Mouse (Mus musculus): ENCODE results near the gene Plekhn1. TPM values are rescaled to one million over a fixed set of nuclear protein-coding genes. Genes with fewer than 3 reads are reported as not detected.

Gene Plekhn1
- polyA plus RNA-seq (2015; fragmentation: Illumina TruSeq; extraction: RNeasy Lipid Tissue Mini Kit (QIAGEN cat#74804); ENCODE audit: low read depth, low replicate concordance), result 33.9 TPM

GRCm38 (mm10) chr4:156234701-156235213 is at the start of gene Plekhn1:
Plekhn1 (minus strand) TSS chr4:156234857.

GRCm38 (mm10) chr4:156255078-156255839 is 20.6 kb upstream of the Plekhn1 start, which contains the start of gene Samd11:
Samd11 (minus strand) TSS chr4:156255657.

GRCm38 (mm10) chr4:156235808-156236533 is 1.3 kb upstream of the Plekhn1 start, which contains the start of gene Noc2l:
Noc2l (plus strand) TSS chr4:156236010.

GRCm38 (mm10) chr4:156215649-156216048 is 19.0 kb downstream of the Plekhn1 start, which contains the start of gene Perm1:
Perm1 (plus strand) TSS chr4:156215868.

GRCm38 (mm10) chr4:156203001-156203412 is 31.6 kb downstream of the Plekhn1 start, which contains the start of gene AW011738:
AW011738 (plus strand) TSS chr4:156203304.

GRCm38 (mm10) chr4:156200623-156201475 is 33.8 kb downstream of the Plekhn1 start, which contains the start of gene Isg15:
Isg15 (minus strand) TSS chr4:156200818.

GRCm38 (mm10) chr4:156197131-156197828 is 37.4 kb downstream of the Plekhn1 start, which contains the start of gene Agrn:
Agrn (minus strand) TSS chr4:156197488.

Other genes with a start within 250 kb of the Plekhn1 start
- 10.9 TPM for gene B3galt6, start 242.2 kb downstream of the Plekhn1 start, polyA plus RNA-seq (2015; fragmentation: Illumina TruSeq; extraction: RNeasy Lipid Tissue Mini Kit (QIAGEN cat#74804); ENCODE audit: low read depth, low replicate concordance)
- gene Sdf4, start 242.0 kb downstream of the Plekhn1 start, polyA plus RNA-seq (2015; fragmentation: Illumina TruSeq; extraction: RNeasy Lipid Tissue Mini Kit (QIAGEN cat#74804); ENCODE audit: low read depth, low replicate concordance), result 237 TPM
- 2.8 TPM for gene Tnfrsf4, start 221.0 kb downstream of the Plekhn1 start, polyA plus RNA-seq (2015; fragmentation: Illumina TruSeq; extraction: RNeasy Lipid Tissue Mini Kit (QIAGEN cat#74804); ENCODE audit: low read depth, low replicate concordance)
- not detected for gene Tnfrsf18, start 208.7 kb downstream of the Plekhn1 start, polyA plus RNA-seq (2015; fragmentation: Illumina TruSeq; extraction: RNeasy Lipid Tissue Mini Kit (QIAGEN cat#74804); ENCODE audit: low read depth, low replicate concordance)
- gene Ttll10, start 175.4 kb downstream of the Plekhn1 start, polyA plus RNA-seq (2015; fragmentation: Illumina TruSeq; extraction: RNeasy Lipid Tissue Mini Kit (QIAGEN cat#74804); ENCODE audit: low read depth, low replicate concordance), result 0.48 TPM
- 20.4 TPM for gene 9430015G10Rik, start 124.9 kb downstream of the Plekhn1 start, polyA plus RNA-seq (2015; fragmentation: Illumina TruSeq; extraction: RNeasy Lipid Tissue Mini Kit (QIAGEN cat#74804); ENCODE audit: low read depth, low replicate concordance)
- gene Rnf223, start 104.3 kb downstream of the Plekhn1 start, polyA plus RNA-seq (2015; fragmentation: Illumina TruSeq; extraction: RNeasy Lipid Tissue Mini Kit (QIAGEN cat#74804); ENCODE audit: low read depth, low replicate concordance), result 0.34 TPM
- gene Agrn, start 37.4 kb downstream of the Plekhn1 start, polyA plus RNA-seq (2015; fragmentation: Illumina TruSeq; extraction: RNeasy Lipid Tissue Mini Kit (QIAGEN cat#74804); ENCODE audit: low read depth, low replicate concordance), result 94.5 TPM
- gene Isg15, start 34.0 kb downstream of the Plekhn1 start, polyA plus RNA-seq (2015; fragmentation: Illumina TruSeq; extraction: RNeasy Lipid Tissue Mini Kit (QIAGEN cat#74804); ENCODE audit: low read depth, low replicate concordance), result 6.3 TPM
- gene AW011738, start 31.6 kb downstream of the Plekhn1 start, polyA plus RNA-seq (2015; fragmentation: Illumina TruSeq; extraction: RNeasy Lipid Tissue Mini Kit (QIAGEN cat#74804); ENCODE audit: low read depth, low replicate concordance), result 3.0 TPM
- 0.46 TPM for gene Perm1, start 19.0 kb downstream of the Plekhn1 start, polyA plus RNA-seq (2015; fragmentation: Illumina TruSeq; extraction: RNeasy Lipid Tissue Mini Kit (QIAGEN cat#74804); ENCODE audit: low read depth, low replicate concordance)
- 65.3 TPM for gene Noc2l, start 1.2 kb upstream of the Plekhn1 start, polyA plus RNA-seq (2015; fragmentation: Illumina TruSeq; extraction: RNeasy Lipid Tissue Mini Kit (QIAGEN cat#74804); ENCODE audit: low read depth, low replicate concordance)
- gene Samd11, start 20.8 kb upstream of the Plekhn1 start, polyA plus RNA-seq (2015; fragmentation: Illumina TruSeq; extraction: RNeasy Lipid Tissue Mini Kit (QIAGEN cat#74804); ENCODE audit: low read depth, low replicate concordance), result 1.9 TPM
- gene Vmn2r-ps159, start 96.2 kb upstream of the Plekhn1 start, polyA plus RNA-seq (2015; fragmentation: Illumina TruSeq; extraction: RNeasy Lipid Tissue Mini Kit (QIAGEN cat#74804); ENCODE audit: low read depth, low replicate concordance), result not detected

Data from brain, adult 10 weeks (tissue).